Mouse (Mus musculus) stomach, embryonic 16.5 days (tissue): ENCODE data around the gene Krt80. TPM values are rescaled to one million over a fixed set of nuclear protein-coding genes. Genes with fewer than 3 reads are reported as not detected.
"Not testable (repeated sequence)": the region's sequence is repeated elsewhere in the genome, so short reads cannot be mapped to it uniquely, and the experiment has no call there.

Experiments used
- ATAC-seq: fragments of 200-750 bp; cut with Nextera tagmentation; 2 replicates; pipeline ENCODE4 v1.8.0; 2017; ENCODE audit warnings: moderate number of reproducible peaks, moderate TSS enrichment; ENCODE audit not compliant: insufficient read depth, low FRiP score
- H3K27ac ChIP-seq: fragments of 300-500 bp; sonication (generic); 2 replicates; pipeline ENCODE4 v1.5.1; 2014; ENCODE audit warnings: low read length
- H3K27me3 ChIP-seq: fragments of 300-500 bp; sonication (generic); 2 replicates; pipeline ENCODE4 v1.6.1; 2014; ENCODE audit warnings: low read length, control low read depth, mixed read lengths; ENCODE audit not compliant: control insufficient read depth, insufficient read depth
- H3K36me3 ChIP-seq: fragments of 300-500 bp; sonication (generic); 2 replicates; pipeline ENCODE4 v1.6.1; 2014; ENCODE audit warnings: low read length; ENCODE audit not compliant: control insufficient read depth, insufficient read depth
- H3K4me1 ChIP-seq: fragments of 300-500 bp; sonication (generic); 2 replicates; pipeline ENCODE4 v1.6.1; 2014; ENCODE audit warnings: low read length, control low read depth, mixed read lengths; ENCODE audit not compliant: control insufficient read depth, insufficient read depth
- H3K4me2 ChIP-seq: fragments of 300-500 bp; sonication (generic); 2 replicates; pipeline ENCODE4 v1.6.1; 2014; ENCODE audit warnings: low read depth, low read length, mixed read lengths
- H3K4me3 ChIP-seq: fragments of 300-500 bp; sonication (generic); replicated peaks from 2 replicates; pipeline ENCODE4 v1.5.1; 2014; ENCODE audit warnings: mild to moderate bottlenecking, low read length
- H3K9ac ChIP-seq: fragments of 300-500 bp; sonication (generic); 2 replicates; pipeline ENCODE4 v1.6.1; 2014; ENCODE audit warnings: low read length
- H3K9me3 ChIP-seq: fragments of 300-500 bp; sonication (generic); replicated peaks from 2 replicates; pipeline ENCODE4 v1.6.1; 2016; ENCODE audit warnings: low read length, control low read depth; ENCODE audit not compliant: control insufficient read depth
- WGBS: fragments of 180-500 bp; shearing (Covaris S2); extraction: QIAGEN DNeasy Blood & Tissue Kit; methylation state at CpG from one replicate; pipeline ENCODE4 v1.1.7; 2014; 5-methylcytosine and 5-hydroxymethylcytosine counted together
- polyA plus RNA-seq: library from polyadenylated mRNA; unstranded; fragments of >200 nt; fragmentation: Nextera tagmentation; extraction: Ambion mirVana; gene quantifications from 2 replicates; pipeline ENCODE4 v1.2.1, GENCODE M21; 2015

Krt80 gene
- polyA plus RNA-seq, 1 experiment from 2014 or later: 37.4 TPM

GRCm38 (mm10) chr15:101327282-101327681 is 42.7 kb downstream of the Krt80 start:
- H3K27ac ChIP-seq: peak overlapping the region; percentile 69
- H3K36me3 ChIP-seq: no peaks in the 10 kb centered on the region
- H3K4me2 ChIP-seq: no peak overlapping the region
- H3K27me3 ChIP-seq: no peaks in the 10 kb centered on the region
- peak; percentile 70 for ATAC-seq
- H3K4me1 ChIP-seq: peaks cover 23% of the 10 kb centered on the region
- H3K9ac ChIP-seq: no peak overlapping the region
- no peaks in the 10 kb centered on the region for H3K9me3 ChIP-seq
- no peak overlapping the region for H3K4me3 ChIP-seq
- 4% methylated on average over 6 of the region's 6 CpGs for WGBS

- no peak for ATAC-seq
- Histone ChIP-seq H3K27me3 (no peaks in the 10 kb centered on the region), H3K4me1 (peaks cover 27% of the 10 kb centered on the region), H3K9me3 (no peaks in the 10 kb centered on the region), H3K4me3 (no peak overlapping the region), H3K36me3 (no peaks in the 10 kb centered on the region), H3K27ac (peak overlapping the region; percentile 69), H3K9ac (no peak overlapping the region), H3K4me2 (no peak overlapping the region)
- WGBS: 42% methylated on average over 10 of the region's 10 CpGs
These were observed 43.9 kb downstream of the Krt80 start for GRCm38 (mm10) chr15:101325991-101326534.

GRCm38 (mm10) chr15:101324409-101324808 is 45.6 kb downstream of the Krt80 start:
- H3K4me1 ChIP-seq: peaks cover 24% of the 10 kb centered on the region
- H3K36me3 ChIP-seq, H3K4me3 ChIP-seq, H3K9me3 ChIP-seq, H3K27ac ChIP-seq, ATAC-seq, H3K4me2 ChIP-seq, H3K9ac ChIP-seq, H3K27me3 ChIP-seq: not testable (repeated sequence)

- Histone ChIP-seq H3K9ac (no peak overlapping the region), H3K4me3 (no peak overlapping the region), H3K9me3 (no peaks in the 10 kb centered on the region), H3K4me2 (no peak overlapping the region), H3K4me1 (peaks cover 22% of the 10 kb centered on the region; the same call in 1 of the 2 replicates), H3K27me3 (no peaks in the 10 kb centered on the region), H3K36me3 (no peaks in the 10 kb centered on the region), H3K27ac (no peak overlapping the region)
- ATAC-seq: no peak
- WGBS: 95% methylated on average over 5 of the region's 5 CpGs
These were observed 46.5 kb downstream of the Krt80 start for GRCm38 (mm10) chr15:101323511-101323910.

GRCm38 (mm10) chr15:101322640-101323039 is 47.3 kb downstream of the Krt80 start:
- H3K9ac ChIP-seq: no peak overlapping the region
- H3K27me3 ChIP-seq: no peaks in the 10 kb centered on the region
- H3K9me3 ChIP-seq: no peaks in the 10 kb centered on the region
- peaks cover 24% of the 10 kb centered on the region; the same call in 1 of the 2 replicates for H3K4me1 ChIP-seq
- no peak overlapping the region for H3K4me3 ChIP-seq
- ATAC-seq: no peak
- 92% methylated on average over 7 of the region's 7 CpGs for WGBS
- H3K36me3 ChIP-seq: no peaks in the 10 kb centered on the region
- H3K27ac ChIP-seq: no peak overlapping the region
- no peak overlapping the region for H3K4me2 ChIP-seq

GRCm38 (mm10) chr15:101322106-101322505 is 47.9 kb downstream of the Krt80 start:
- 87% methylated on average over 5 of the region's 5 CpGs for WGBS

GRCm38 (mm10) chr15:101321126-101321525 is 48.8 kb downstream of the Krt80 start:
- H3K36me3 ChIP-seq: no peaks in the 10 kb centered on the region
- ATAC-seq: 0 out of 2 replicates have a peak, but pooled peaks have one; percentile 2
- WGBS: 27% methylated on average over 5 of the region's 5 CpGs
- no peak overlapping the region for H3K4me2 ChIP-seq
- H3K27me3 ChIP-seq: no peaks in the 10 kb centered on the region
- no peak overlapping the region for H3K4me3 ChIP-seq
- peaks cover 22% of the 10 kb centered on the region; the same call in 1 of the 2 replicates for H3K4me1 ChIP-seq
- 0 out of 2 replicates have a peak overlapping the region, but pooled peaks have one; percentile 10 for H3K9ac ChIP-seq
- peak overlapping the region; percentile 70 for H3K27ac ChIP-seq
- H3K9me3 ChIP-seq: no peaks in the 10 kb centered on the region

More at GRCm38 (mm10) chr15:101322106-101322505, 47.9 kb downstream of the Krt80 start:
- Histone ChIP-seq H3K9ac (no peak overlapping the region), H3K36me3 (no peaks in the 10 kb centered on the region), H3K4me3 (no peak overlapping the region), H3K27me3 (no peaks in the 10 kb centered on the region), H3K9me3 (no peaks in the 10 kb centered on the region), H3K4me2 (no peak overlapping the region), H3K27ac (no peak overlapping the region), H3K4me1 (peaks cover 22% of the 10 kb centered on the region; the same call in 1 of the 2 replicates)
- ATAC-seq: no peak

- H3K4me1 ChIP-seq: peaks cover 22% of the 10 kb centered on the region; the same call in 1 of the 2 replicates
- H3K27ac ChIP-seq: peak overlapping the region; percentile 38; the same call in 1 of the 2 replicates
- no peaks in the 10 kb centered on the region for H3K36me3 ChIP-seq
- peak; percentile 42 for ATAC-seq
- H3K9me3 ChIP-seq: no peaks in the 10 kb centered on the region
- H3K4me3 ChIP-seq: no peak overlapping the region
- WGBS: 37% methylated on average over 6 of the region's 6 CpGs
- H3K9ac ChIP-seq: 0 out of 2 replicates have a peak overlapping the region, but pooled peaks have one; percentile 10
- H3K27me3 ChIP-seq: no peaks in the 10 kb centered on the region
- no peak overlapping the region for H3K4me2 ChIP-seq
These were observed 49.3 kb downstream of the Krt80 start for GRCm38 (mm10) chr15:101320618-101321041.

GRCm38 (mm10) chr15:101320010-101320617 is 49.8 kb downstream of the Krt80 start:
- ATAC-seq: no peak
- WGBS: 79% methylated on average over 6 of the region's 6 CpGs
- H3K4me2 ChIP-seq: no peak overlapping the region
- no peak overlapping the region for H3K9ac ChIP-seq
- no peaks in the 10 kb centered on the region for H3K9me3 ChIP-seq
- no peaks in the 10 kb centered on the region for H3K36me3 ChIP-seq
- H3K27ac ChIP-seq: peak overlapping the region; percentile 38; the same call in 1 of the 2 replicates
- H3K4me1 ChIP-seq: peaks cover 25% of the 10 kb centered on the region; the same call in 1 of the 2 replicates
- H3K27me3 ChIP-seq: no peaks in the 10 kb centered on the region
- H3K4me3 ChIP-seq: no peak overlapping the region
